Mouse (Mus musculus) olfactory bulb, adult 2 months (tissue): ENCODE measurements around the gene Zfp987. TPM values are rescaled to one million over a fixed set of nuclear protein-coding genes. Genes with fewer than 3 reads are reported as not detected.
"Not testable (repeated sequence)": the region's sequence is repeated elsewhere in the genome, so short reads cannot be mapped to it uniquely, and the experiment has no call there.

Source experiments
- H3K27ac ChIP-seq: fragments of 200-500 bp; 2 replicates; pipeline ENCODE4 v1.5.1; 2012; ENCODE audit warnings: low read depth, low read length; ENCODE audit not compliant: insufficient read depth
- H3K4me1 ChIP-seq: fragments of 200-500 bp; 2 replicates; pipeline ENCODE4 v1.6.1; 2012; ENCODE audit warnings: low read length; ENCODE audit not compliant: control insufficient read depth, insufficient read depth
- H3K4me3 ChIP-seq: fragments of 200-500 bp; 2 replicates; pipeline ENCODE4 v1.5.1; 2012; ENCODE audit warnings: mild to moderate bottlenecking, low read depth, low read length, moderate library complexity; ENCODE audit not compliant: insufficient read depth
- WGBS: fragments of 180-500 bp; shearing (Covaris S2); methylation state at CpG from one replicate; pipeline ENCODE4 v1.1.7; 2018; 5-methylcytosine and 5-hydroxymethylcytosine counted together
- polyA plus RNA-seq: library from polyadenylated mRNA; stranded (reverse); fragments of >200 nt; gene quantifications from 2 replicates; pipeline ENCODE4 v1.2.4, GENCODE M21; 2012; ENCODE audit warnings: low replicate concordance; ENCODE audit not compliant: missing spikeins, insufficient read depth, insufficient read length

Zfp987 gene
- polyA plus RNA-seq, 1 experiment, result not detected

DNA sequence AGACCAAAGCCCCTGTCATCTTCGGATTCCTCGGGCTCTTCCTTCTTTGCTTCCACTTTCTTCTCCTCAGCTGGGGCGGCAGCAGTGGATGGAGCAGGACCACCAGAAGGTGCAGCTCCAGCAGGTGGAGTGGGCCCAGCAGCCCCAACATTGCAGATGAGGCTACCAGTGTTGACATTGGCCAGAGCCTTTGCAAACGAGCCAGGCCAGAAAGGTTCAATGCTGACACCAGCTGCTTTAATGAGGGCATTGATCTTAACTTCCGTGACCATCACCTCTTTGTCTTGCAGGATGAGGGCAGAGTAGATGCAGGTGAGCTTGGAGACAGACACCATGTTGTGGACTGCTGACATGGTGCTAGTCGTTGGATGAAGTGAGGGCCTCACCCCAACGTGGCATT, 23.8 kb upstream of the Zfp987 start:
- not testable (repeated sequence) for H3K27ac ChIP-seq
- 76% methylated on average over 7 of the region's 7 CpGs for WGBS

DNA sequence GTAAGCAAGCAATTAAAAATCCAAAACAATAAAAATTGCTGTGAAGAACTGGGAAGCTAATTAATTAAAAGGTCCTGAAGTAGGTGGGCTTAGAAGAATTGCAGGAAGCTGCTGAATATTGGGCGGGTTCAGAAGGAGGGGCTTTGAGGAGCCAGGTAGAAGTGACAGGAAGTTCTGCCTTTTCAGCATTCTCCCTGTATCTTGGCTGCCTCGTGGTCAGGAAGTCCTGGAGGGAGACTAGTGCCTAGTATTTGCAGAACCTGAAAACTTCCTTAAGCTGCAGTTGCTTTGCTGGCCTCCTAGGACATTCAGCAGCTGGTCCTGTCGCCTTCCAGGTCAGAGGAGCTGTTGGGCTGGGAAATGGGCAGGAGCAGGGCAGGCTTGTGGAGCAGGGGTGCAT, 4.3 kb downstream of the Zfp987 start:
- 41% methylated on average over 3 of the region's 3 CpGs for WGBS
- H3K4me3 ChIP-seq, H3K4me1 ChIP-seq: not testable (repeated sequence)

More for the DNA sequence above, 23.8 kb upstream of the Zfp987 start:
- H3K4me1 ChIP-seq, H3K4me3 ChIP-seq: not testable (repeated sequence)

DNA sequence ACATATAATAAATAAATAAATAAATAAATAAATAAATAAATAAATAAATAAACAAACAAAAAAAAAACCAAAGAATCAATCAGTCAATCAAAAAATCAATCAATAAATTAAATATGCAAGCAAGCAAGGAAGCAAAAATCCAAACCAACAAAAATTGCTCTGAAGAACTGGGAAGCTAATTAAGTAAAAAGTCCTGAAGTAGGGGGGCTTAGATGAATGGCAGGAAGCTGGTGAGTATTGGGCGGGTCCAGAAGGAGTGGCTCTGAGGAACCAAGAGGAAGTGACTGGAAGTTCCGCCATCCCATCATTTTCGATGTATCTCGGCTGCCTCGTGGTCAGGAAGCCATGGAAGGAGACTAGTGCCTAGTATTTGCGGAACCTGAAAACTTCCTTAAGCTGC, 59.4 kb downstream of the Zfp987 start, which contains the start of gene Zfp600:
TSS of gene Zfp600 (plus strand) at position 301 of the 400 bp plus-strand sequence.
- not testable (repeated sequence) for H3K4me1 ChIP-seq, H3K27ac ChIP-seq, H3K4me3 ChIP-seq
- WGBS, result no CpG with 5 or more reads among the region's 6 CpGs

More for the DNA sequence above, 4.3 kb downstream of the Zfp987 start:
- not testable (repeated sequence) for H3K27ac ChIP-seq

DNA sequence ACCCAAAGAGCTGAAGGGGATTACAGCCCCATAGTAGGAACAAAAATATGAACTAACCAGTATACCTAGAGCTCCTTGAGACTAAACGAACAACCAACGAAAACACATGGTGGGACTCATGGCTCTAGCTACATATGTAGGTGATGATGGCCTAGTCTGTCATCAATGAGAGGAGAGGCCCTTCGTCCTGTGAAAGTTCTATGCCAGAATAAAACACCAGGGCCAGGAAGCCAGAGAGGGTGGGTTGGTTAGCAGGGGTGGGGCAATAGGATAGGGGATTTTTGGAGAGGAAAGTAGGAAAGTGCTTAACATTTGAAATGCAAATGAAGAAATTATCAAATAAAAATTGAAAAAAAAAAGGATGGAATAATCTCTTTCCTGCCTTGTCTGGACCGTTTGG, 65.8 kb downstream of the Zfp987 start:
- H3K27ac ChIP-seq, H3K4me3 ChIP-seq, H3K4me1 ChIP-seq: not testable (repeated sequence)
- 65% methylated on average over 4 of the region's 4 CpGs for WGBS

DNA sequence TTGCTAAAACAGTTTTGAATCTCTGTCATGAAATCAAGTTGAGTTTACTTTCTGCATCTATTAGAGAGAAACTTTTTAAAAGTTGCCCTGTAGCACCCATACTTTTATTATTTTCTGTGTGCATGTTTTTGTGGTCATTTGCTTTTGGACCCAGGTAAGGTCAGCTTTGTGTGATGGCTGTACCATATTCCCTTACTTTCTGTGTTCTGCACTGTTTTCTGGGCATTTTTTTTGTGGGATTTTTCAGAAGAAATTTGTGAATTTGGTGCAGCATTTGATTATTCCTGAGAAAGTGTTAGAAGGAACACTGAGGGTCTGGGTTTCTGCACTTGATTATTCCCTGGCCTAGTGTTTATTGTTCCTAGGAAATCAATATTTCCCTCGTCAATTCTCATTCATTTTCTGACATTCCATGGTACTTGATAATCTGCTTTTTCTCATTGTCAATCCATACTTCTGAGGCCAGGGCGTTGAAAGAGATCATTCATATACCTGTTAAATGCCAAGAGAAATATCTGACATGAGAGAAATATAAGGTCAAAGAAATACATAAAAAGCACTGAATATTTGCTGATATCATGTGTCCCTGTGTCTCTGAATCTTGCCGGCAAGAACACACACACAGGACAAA, 70.2 kb downstream of the Zfp987 start:
- not testable (repeated sequence) for H3K4me3 ChIP-seq, H3K4me1 ChIP-seq, H3K27ac ChIP-seq
- 82% methylated on average over 3 of the region's 3 CpGs for WGBS

DNA sequence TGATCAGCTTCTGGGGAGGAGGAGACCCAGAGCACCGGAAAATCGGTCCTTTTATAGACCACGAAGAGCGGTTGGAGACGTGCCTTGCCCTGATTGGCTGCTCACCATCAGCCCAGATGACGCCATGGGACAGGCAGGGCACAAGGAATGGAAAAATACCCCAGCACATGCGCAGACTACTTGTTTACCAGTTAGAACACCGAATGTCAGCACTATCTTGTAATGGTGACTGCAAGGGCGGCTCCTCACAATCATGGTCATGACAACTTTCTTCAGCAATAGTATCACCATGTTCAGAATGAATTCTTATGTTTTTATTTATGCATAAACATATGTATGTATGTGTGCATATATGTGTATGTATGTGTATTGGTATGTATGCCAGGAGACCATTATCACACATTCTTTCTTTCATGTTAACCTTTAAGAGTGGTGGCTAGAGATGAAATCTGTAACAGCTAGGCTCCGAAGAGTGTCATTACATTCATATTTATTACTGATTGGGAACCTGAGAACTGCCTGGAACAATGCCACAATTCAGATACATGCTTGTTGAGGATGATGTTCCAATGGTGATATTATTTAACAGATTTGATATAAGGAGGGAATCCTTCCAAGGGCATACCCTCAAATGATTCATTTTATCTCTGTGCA, 70.9 kb downstream of the Zfp987 start:
- not testable (repeated sequence) for H3K4me3 ChIP-seq, H3K4me1 ChIP-seq, H3K27ac ChIP-seq
- 82% methylated on average over 10 of the region's 10 CpGs for WGBS

DNA sequence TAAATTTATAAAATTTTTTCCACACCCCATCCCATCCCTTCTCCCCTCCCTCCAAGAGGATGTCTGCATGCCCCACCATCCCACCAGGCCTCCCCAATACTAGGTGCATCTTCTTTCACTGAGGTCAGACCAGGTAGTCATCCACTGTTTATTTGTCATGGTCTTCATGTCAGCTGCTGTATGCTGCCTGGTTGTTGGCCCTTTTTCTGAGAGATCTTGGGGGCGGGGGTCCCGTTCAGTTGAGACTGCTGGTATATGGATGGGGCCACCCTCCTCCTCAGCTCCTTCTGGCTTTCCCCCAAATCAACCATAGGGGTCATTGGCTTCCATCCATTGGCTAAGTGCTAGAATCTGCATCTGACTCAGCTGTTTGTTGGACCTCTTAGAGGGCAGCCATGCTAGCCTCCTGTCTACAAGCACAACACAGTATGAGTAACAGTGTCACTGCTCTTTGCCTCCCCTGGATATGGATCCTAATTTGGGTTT, 71.7 kb downstream of the Zfp987 start:
- WGBS, result no CpG with 5 or more reads among the region's 2 CpGs
- H3K4me3 ChIP-seq, H3K4me1 ChIP-seq, H3K27ac ChIP-seq: not testable (repeated sequence)

DNA sequence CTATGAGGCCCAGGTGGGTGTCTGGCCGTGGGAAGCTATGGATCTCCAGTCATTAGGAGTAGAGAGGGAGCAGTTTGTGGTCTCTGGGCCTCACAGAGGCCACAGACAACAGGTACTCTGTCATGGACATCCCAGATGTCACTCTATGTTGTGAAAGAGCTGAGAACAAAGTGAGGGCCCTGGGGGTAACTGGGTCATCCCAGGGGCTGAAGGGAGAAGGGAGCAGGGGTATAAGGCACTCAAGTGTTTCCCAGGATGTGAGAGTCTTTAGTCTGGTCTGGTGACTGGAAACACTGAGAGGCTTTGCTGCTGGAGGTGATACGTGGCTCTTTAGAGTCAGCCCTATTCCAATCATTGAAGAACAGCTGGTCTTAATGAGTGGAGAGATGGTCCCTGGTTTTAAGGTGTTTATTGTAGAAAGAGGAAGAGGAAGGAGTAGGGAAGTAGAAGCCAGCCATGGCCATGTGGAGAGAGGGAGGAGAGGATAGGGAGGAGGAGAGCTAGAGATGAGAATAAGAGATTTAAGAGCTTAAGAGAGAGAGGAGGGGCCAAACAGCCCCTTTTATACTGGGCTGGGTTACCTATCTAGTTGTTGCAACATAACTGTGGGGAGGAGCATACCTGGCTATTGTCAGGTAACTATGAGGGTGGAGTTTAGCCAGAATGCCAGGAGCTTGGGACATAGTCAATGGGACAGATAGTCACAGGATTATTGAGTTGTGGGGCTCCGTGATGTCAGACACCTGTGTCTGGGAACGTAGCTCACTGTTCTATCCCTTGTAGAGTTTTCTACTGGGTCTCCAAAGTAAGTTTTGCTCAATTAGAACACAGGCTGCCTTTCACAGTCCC, 76.5 kb downstream of the Zfp987 start:
- H3K27ac ChIP-seq, H3K4me3 ChIP-seq, H3K4me1 ChIP-seq: not testable (repeated sequence)
- 56% methylated on average over 4 of the region's 4 CpGs for WGBS

Other genes with a start within 250 kb of the Zfp987 start
- gene Zfp986, start 228.5 kb upstream of the Zfp987 start, polyA plus RNA-seq, result not detected in 2 replicates
- gene Zfp600, start 59.5 kb downstream of the Zfp987 start, polyA plus RNA-seq, result not detected in 2 replicates